Mouse (Mus musculus): Measurements from ENCODE around the gene Myt1l. TPM values are rescaled to one million over a fixed set of nuclear protein-coding genes. Genes with fewer than 3 reads are reported as not detected.
A peak's percentile ranks its signal among the peaks of the same experiment; 100 is the strongest.

Myt1l gene
- polyA plus RNA-seq, 1 experiment from 2014 or later, result 96.6 TPM

- no peak overlapping the region for H3K4me3 ChIP-seq (ENCODE audit: low read depth, low read length)
- no peaks in the 10 kb centered on the region for H3K9me3 ChIP-seq (replicated peaks; ENCODE audit: control insufficient read depth, low read length)
- H3K4me1 ChIP-seq (ENCODE audit: control insufficient read depth, insufficient read depth, low read length), result peaks cover 51% of the 10 kb centered on the region
- DNase-seq (ENCODE audit: low spot score) (peak; percentile 42), ATAC-seq (no peak)
- no peak overlapping the region for H3K4me2 ChIP-seq (ENCODE audit: low read length)
- H3K27ac ChIP-seq (ENCODE audit: low read depth, low read length), result peak overlapping the region; percentile 35; the same call in 1 of the 2 replicates
- no peaks in the 10 kb centered on the region for H3K27me3 ChIP-seq (replicated peaks; ENCODE audit: control insufficient read depth, insufficient read depth, low read length)
- 38% methylated on average over 2 of the region's 2 CpGs for WGBS
- H3K36me3 ChIP-seq (ENCODE audit: control insufficient read depth, insufficient read depth, low read length), result no peaks in the 10 kb centered on the region
- H3K9ac ChIP-seq (ENCODE audit: low read length), result no peak overlapping the region
Observed at GRCm38 (mm10) chr12:29695194-29695593, 167.0 kb downstream of the Myt1l start.

- 29% methylated on average over 12 of the region's 12 CpGs for WGBS
- H3K36me3 ChIP-seq (ENCODE audit: control insufficient read depth, insufficient read depth, low read length), result no peaks in the 10 kb centered on the region
- H3K27me3 ChIP-seq (replicated peaks; ENCODE audit: control insufficient read depth, insufficient read depth, low read length), result no peaks in the 10 kb centered on the region
- no peak overlapping the region for H3K9ac ChIP-seq (ENCODE audit: low read length)
- H3K27ac ChIP-seq (ENCODE audit: low read depth, low read length), result peak overlapping the region; percentile 88
- DNase-seq (ENCODE audit: low spot score) (peak; percentile 93), ATAC-seq (peak; percentile 73)
- H3K4me2 ChIP-seq (ENCODE audit: low read length), result peak overlapping the region; percentile 12; the same call in 1 of the 2 replicates
- no peaks in the 10 kb centered on the region for H3K9me3 ChIP-seq (replicated peaks; ENCODE audit: control insufficient read depth, low read length)
- peaks cover 71% of the 10 kb centered on the region for H3K4me1 ChIP-seq (ENCODE audit: control insufficient read depth, insufficient read depth, low read length)
- no peak overlapping the region for H3K4me3 ChIP-seq (ENCODE audit: low read depth, low read length)
Observed at GRCm38 (mm10) chr12:29697526-29698500, 169.6 kb downstream of the Myt1l start.

- H3K9ac ChIP-seq (ENCODE audit: low read length), result no peak overlapping the region
- H3K27ac ChIP-seq (ENCODE audit: low read depth, low read length), result peak overlapping the region; percentile 88
- no peaks in the 10 kb centered on the region for H3K36me3 ChIP-seq (ENCODE audit: control insufficient read depth, insufficient read depth, low read length)
- no peaks in the 10 kb centered on the region for H3K9me3 ChIP-seq (replicated peaks; ENCODE audit: control insufficient read depth, low read length)
- peak; percentile 19 for ATAC-seq
- H3K4me2 ChIP-seq (ENCODE audit: low read length), result peak overlapping the region; percentile 35
- 6% methylated on average over 3 of the region's 3 CpGs for WGBS
- H3K4me3 ChIP-seq (ENCODE audit: low read depth, low read length), result no peak overlapping the region
- H3K4me1 ChIP-seq (ENCODE audit: control insufficient read depth, insufficient read depth, low read length), result peaks cover 78% of the 10 kb centered on the region
- DNase-seq (ENCODE audit: low spot score), result peak; percentile 54
- H3K27me3 ChIP-seq (replicated peaks; ENCODE audit: control insufficient read depth, insufficient read depth, low read length), result no peaks in the 10 kb centered on the region
Observed at GRCm38 (mm10) chr12:29698541-29698940, 170.4 kb downstream of the Myt1l start.

- Histone ChIP-seq H3K36me3 (ENCODE audit: control insufficient read depth, insufficient read depth, low read length) (no peaks in the 10 kb centered on the region), H3K4me3 (ENCODE audit: low read depth, low read length) (no peak overlapping the region), H3K27ac (ENCODE audit: low read depth, low read length) (peak overlapping the region; percentile 88), H3K4me2 (ENCODE audit: low read length) (peak overlapping the region; percentile 35), H3K4me1 (ENCODE audit: control insufficient read depth, insufficient read depth, low read length) (peaks cover 80% of the 10 kb centered on the region), H3K9ac (ENCODE audit: low read length) (peak overlapping the region; percentile 46; the same call in 1 of the 2 replicates), H3K27me3 (replicated peaks; ENCODE audit: control insufficient read depth, insufficient read depth, low read length) (no peaks in the 10 kb centered on the region), H3K9me3 (replicated peaks; ENCODE audit: control insufficient read depth, low read length) (no peaks in the 10 kb centered on the region)
- WGBS, result 4% methylated on average over 10 of the region's 10 CpGs
- peak; percentile 96 for DNase-seq (ENCODE audit: low spot score)
- peak; percentile 72 for ATAC-seq
Observed at GRCm38 (mm10) chr12:29698976-29699375, 170.8 kb downstream of the Myt1l start.

- no peaks in the 10 kb centered on the region for H3K9me3 ChIP-seq (replicated peaks; ENCODE audit: control insufficient read depth, low read length)
- H3K36me3 ChIP-seq (ENCODE audit: control insufficient read depth, insufficient read depth, low read length), result no peaks in the 10 kb centered on the region
- peak overlapping the region; percentile 35 for H3K4me2 ChIP-seq (ENCODE audit: low read length)
- H3K9ac ChIP-seq (ENCODE audit: low read length), result peak overlapping the region; percentile 46; the same call in 1 of the 2 replicates
- DNase-seq (ENCODE audit: low spot score) (peak; percentile 51), ATAC-seq (0 out of 2 replicates have a peak, but pooled peaks have one; percentile 21)
- 3% methylated on average over 10 of the region's 10 CpGs for WGBS
- peak overlapping the region; percentile 88 for H3K27ac ChIP-seq (ENCODE audit: low read depth, low read length)
- peaks cover 79% of the 10 kb centered on the region for H3K4me1 ChIP-seq (ENCODE audit: control insufficient read depth, insufficient read depth, low read length)
- H3K4me3 ChIP-seq (ENCODE audit: low read depth, low read length), result no peak overlapping the region
- no peaks in the 10 kb centered on the region for H3K27me3 ChIP-seq (replicated peaks; ENCODE audit: control insufficient read depth, insufficient read depth, low read length)
Observed at GRCm38 (mm10) chr12:29699386-29699785, 171.2 kb downstream of the Myt1l start.

GRCm38 (mm10) chr12:29700026-29700425, 171.8 kb downstream of the Myt1l start:
- no peaks in the 10 kb centered on the region for H3K9me3 ChIP-seq (replicated peaks; ENCODE audit: control insufficient read depth, low read length)
- ATAC-seq (no peak), DNase-seq (ENCODE audit: low spot score) (no peak)
- no peaks in the 10 kb centered on the region for H3K36me3 ChIP-seq (ENCODE audit: control insufficient read depth, insufficient read depth, low read length)
- H3K9ac ChIP-seq (ENCODE audit: low read length), result no peak overlapping the region
- H3K4me3 ChIP-seq (ENCODE audit: low read depth, low read length), result no peak overlapping the region
- H3K4me2 ChIP-seq (ENCODE audit: low read length), result no peak overlapping the region; the same call in 1 of the 2 replicates
- H3K4me1 ChIP-seq (ENCODE audit: control insufficient read depth, insufficient read depth, low read length), result peaks cover 75% of the 10 kb centered on the region
- H3K27ac ChIP-seq (ENCODE audit: low read depth, low read length), result peak overlapping the region; percentile 88
- WGBS, result 92% methylated on average over 3 of the region's 3 CpGs
- H3K27me3 ChIP-seq (replicated peaks; ENCODE audit: control insufficient read depth, insufficient read depth, low read length), result no peaks in the 10 kb centered on the region

GRCm38 (mm10) chr12:29701076-29701475, 172.9 kb downstream of the Myt1l start:
- Histone ChIP-seq H3K4me1 (ENCODE audit: control insufficient read depth, insufficient read depth, low read length) (peaks cover 65% of the 10 kb centered on the region), H3K36me3 (ENCODE audit: control insufficient read depth, insufficient read depth, low read length) (no peaks in the 10 kb centered on the region), H3K9me3 (replicated peaks; ENCODE audit: control insufficient read depth, low read length) (no peaks in the 10 kb centered on the region), H3K9ac (ENCODE audit: low read length) (no peak overlapping the region), H3K4me3 (ENCODE audit: low read depth, low read length) (no peak overlapping the region), H3K27ac (ENCODE audit: low read depth, low read length) (peak overlapping the region; percentile 65), H3K27me3 (replicated peaks; ENCODE audit: control insufficient read depth, insufficient read depth, low read length) (no peaks in the 10 kb centered on the region), H3K4me2 (ENCODE audit: low read length) (no peak overlapping the region)
- ATAC-seq, result no peak
- no peak for DNase-seq (ENCODE audit: low spot score)
- 38% methylated on average over 4 of the region's 4 CpGs for WGBS

GRCm38 (mm10) chr12:29701731-29702316, 173.6 kb downstream of the Myt1l start:
- ATAC-seq (no peak), DNase-seq (ENCODE audit: low spot score) (no peak)
- H3K4me2 ChIP-seq (ENCODE audit: low read length), result no peak overlapping the region
- H3K27me3 ChIP-seq (replicated peaks; ENCODE audit: control insufficient read depth, insufficient read depth, low read length), result no peaks in the 10 kb centered on the region
- no peaks in the 10 kb centered on the region for H3K36me3 ChIP-seq (ENCODE audit: control insufficient read depth, insufficient read depth, low read length)
- peak overlapping the region; percentile 32; the same call in 1 of the 2 replicates for H3K9ac ChIP-seq (ENCODE audit: low read length)
- 15% methylated on average over 6 of the region's 6 CpGs for WGBS
- H3K4me1 ChIP-seq (ENCODE audit: control insufficient read depth, insufficient read depth, low read length), result peaks cover 63% of the 10 kb centered on the region
- H3K4me3 ChIP-seq (ENCODE audit: low read depth, low read length), result no peak overlapping the region
- H3K9me3 ChIP-seq (replicated peaks; ENCODE audit: control insufficient read depth, low read length), result no peaks in the 10 kb centered on the region
- peak overlapping the region; percentile 65 for H3K27ac ChIP-seq (ENCODE audit: low read depth, low read length)

Measured in forebrain, embryonic 14.5 days (tissue).